Mouse (Mus musculus): ENCODE data around the gene Wipf1. TPM values are rescaled to one million over a fixed set of nuclear protein-coding genes. Genes with fewer than 3 reads are reported as not detected.
"Not testable (repeated sequence)": the region's sequence is repeated elsewhere in the genome, so short reads cannot be mapped to it uniquely, and the experiment has no call there.

Wipf1 gene
- total RNA-seq (2021): 10 to 100 TPM in 1 of 2 experiments, 1 to 10 TPM in 1; 9.7 to 10.8 TPM
- long read RNA-seq, full-length matches to known transcripts: 1 of 3 reads
- long read RNA-seq, partial matches to known transcripts: 0 of 3 reads
- long read RNA-seq, other reads (novel, unspliced or antisense): 2 of 3 reads

DNA sequence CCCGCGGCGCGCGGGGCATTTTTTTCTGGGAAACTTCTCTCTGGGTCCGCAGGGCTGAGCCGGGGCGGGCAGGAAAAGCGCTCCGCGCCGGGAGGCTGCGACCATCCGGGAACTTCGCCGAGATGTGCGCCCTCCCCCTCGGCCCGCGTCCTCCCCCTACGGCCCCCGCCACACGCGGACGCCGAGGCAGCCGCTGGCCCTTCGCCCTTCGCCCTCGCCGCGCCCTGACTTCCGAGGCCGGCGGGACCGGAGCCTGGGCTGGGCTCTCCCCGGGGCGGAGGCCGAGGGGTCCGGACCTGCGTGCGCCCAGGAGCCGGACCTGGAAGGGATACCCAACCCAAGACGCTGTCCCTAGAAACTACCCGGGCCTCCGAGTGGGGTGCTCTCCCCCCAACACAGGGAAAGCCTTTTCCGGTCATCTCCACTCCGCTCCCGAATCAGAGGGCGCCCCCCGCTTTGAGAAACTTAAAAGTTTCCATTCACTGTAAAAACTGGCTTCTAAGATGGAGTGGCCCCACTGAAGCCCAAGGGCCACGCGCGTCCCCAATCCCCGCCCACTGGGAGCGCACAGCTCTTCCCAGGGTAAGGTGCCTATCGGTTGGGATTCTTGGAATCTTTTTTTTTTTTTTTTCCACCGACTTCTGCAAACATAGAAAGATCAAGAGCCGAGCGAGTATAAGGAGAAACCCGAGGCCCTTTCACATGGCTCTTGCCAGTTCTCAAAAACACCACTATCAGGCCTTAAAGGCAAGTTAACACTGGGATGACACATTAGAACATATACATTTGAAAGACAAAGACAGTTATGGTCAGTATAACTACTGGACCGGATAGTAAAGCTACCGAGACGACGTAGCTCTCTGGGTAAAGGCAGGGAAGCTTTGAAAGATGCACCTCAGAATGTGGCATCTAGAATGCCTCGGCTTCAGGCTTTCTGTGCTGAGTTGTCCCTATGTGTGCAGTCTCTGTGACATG, at the start of gene Wipf1:
Gene Wipf1, minus strand, starts transcription at position 379 of the 975 bp plus-strand sequence.
- peak; percentile 66 to 78 for DNase-seq (ENCODE audit: low spot score in 2 of 2)

DNA sequence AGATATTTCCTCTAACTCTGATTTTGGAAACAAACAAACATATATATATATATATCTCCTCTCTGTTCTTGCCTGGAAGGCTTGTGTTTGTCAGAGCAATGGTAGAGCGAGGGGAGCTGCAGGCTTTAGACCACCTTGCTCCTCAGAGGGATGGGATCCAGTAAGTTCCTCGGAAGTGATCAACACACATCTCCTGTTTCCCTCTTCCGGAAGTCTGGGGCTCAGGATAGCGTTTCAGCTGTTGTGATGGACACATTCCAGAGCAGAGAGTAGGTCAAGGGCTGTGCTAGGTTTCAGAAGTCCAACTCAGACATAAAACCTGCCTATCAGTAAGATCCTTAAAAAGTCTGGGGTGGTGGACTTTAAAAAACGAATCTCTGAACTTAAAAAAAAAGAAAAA, 49.6 kb upstream of the Wipf1 start:
- DNase-seq (ENCODE audit: low spot score in 2 of 2): no peak

DNA sequence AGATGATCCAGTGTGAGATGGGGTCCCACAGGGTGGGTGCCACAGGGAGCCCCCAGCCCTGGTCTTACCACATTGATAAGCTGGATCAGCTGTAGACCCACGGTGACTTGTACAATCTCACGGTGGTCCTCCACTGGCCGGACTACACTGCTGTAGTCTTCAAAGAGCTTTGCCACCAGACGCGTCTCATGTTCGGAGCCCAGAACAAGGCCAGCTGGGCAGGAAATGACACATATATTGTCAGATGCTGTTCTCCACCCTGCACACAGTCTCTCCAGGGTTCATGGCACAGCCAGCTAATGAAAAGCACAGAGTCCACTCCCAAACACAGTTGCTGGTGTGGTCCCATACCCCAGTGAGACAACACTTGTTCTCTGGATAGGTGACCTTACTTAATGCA, 44.9 kb upstream of the Wipf1 start:
- DNase-seq (ENCODE audit: low spot score in 2 of 2): no peak

DNA sequence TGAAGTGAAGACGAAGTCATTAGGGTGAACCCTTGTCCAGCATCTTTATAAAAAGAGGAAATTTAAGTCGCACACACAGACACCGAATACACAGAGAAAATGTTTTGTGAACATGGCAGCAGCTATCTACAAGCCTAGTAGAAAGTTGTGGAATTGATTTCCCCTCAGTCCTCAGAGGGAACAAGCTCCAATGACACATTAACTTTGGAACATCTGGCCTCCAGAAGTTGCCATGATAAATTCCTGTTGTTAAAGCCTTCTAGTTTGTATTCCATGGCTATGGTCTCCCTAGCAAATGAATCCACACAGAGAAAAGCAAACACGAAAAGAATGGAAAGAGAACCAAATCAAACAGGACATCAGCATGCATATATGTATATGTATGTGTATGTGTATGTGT, 44.0 kb upstream of the Wipf1 start:
- no peak for DNase-seq (ENCODE audit: low spot score in 2 of 2)

DNA sequence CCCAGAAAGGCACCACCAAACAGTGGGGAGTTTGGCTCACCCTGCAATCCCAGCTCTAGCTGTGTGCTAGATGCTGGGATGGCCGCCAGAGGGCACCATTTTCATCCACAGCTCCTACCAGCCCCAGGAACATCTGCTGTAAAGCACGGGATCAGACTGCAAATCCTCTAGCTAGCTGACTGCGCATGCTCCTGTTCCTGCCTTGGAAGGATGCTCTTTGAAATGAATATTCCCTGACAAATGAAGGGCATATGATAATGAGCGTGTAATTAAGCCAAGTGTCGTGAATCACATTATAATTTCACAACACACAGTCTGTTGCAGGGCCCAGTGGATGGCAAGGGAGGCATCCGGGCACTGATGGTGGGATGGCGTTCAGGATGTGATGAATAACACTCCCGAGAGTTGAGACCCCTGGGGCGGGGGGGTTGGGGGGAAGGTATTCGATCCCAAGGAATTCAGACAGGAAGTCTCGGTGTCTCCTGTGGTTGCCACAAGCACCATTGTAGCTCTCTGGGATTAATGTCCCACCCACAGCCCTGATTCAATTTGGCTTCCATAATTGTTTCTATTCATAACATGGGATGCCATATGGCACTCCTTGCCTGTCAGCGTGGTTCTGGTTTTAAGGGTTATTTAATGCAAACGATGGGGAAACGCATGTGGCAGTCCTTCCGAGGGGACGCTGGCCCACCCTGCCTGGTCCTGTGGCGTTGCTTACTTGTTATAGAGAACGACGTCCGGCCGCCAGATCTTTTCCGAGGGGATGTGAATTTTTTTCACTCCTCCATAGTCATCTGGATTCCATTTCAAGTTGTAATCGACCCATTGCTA, 43.2 kb upstream of the Wipf1 start:
- DNase-seq (ENCODE audit: low spot score in 2 of 2): peak; percentile 89 to 93

DNA sequence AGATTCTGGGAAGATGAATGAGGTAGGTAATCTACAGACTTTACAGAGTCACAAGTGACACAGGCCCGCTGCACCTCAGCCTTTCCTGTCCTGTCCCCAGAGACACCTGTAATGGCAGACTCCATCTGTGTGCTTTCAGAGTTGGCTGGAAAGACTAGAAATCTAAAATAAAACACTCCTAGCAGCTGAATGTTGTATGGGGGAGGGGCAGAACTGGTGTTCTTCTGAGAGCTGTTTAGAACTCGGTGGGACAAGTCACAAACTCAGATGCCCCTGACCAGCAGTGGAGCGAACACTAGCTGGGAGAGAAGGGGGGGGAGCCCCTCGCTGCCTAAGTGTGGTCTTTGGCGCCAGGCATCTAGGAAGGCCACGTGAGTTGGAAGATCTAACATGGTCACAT, 42.4 kb upstream of the Wipf1 start:
- no peak for DNase-seq (ENCODE audit: low spot score in 2 of 2)

DNA sequence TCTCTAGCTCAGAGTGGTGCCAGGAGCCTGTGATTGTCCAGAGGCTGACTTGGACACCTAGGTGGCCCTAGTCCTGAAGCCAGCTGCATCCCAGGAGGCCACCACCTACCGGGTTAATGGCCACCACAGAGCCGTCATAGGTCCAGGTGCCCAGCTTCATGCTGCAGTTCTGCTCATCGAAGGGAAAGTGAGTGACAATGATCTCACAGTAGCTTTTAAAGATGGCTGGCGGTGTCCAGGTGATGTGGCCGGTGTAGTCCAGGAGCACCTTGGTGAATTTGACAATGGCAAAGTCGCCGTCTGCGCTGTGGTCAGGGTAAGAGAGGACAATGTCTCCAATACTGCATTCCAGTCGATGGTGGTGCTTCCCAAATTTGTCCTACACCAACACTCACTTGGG, 41.8 kb upstream of the Wipf1 start:
- DNase-seq (ENCODE audit: low spot score in 2 of 2): no peak

DNA sequence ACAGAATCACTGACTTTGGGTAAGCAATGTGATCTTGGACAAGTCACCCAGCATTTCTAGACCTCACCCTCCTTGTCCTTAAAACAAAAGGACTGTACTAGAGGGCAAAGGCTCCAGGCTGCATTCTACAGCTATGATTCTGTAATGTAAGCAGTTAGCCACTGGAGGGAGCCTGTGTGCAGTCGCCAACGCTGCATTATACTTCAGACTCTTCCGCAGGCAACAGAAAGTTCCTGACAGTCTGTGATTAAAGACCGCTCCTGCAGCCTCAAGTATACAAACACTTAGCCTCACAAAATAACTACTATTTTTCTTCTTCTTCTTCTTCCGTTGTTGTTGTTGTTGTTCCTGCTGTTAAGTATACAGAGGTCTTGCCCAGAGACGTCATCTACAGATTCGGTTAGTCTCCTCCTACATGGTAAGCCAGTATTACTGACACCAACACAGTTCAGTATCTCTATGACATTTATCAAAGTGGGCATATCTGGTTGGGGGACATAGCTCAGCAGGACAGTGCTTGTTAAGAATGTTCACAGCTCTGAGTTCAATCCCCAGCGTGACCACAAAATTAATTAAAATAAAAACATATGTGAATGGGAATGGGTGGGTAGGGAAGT, 37.6 kb upstream of the Wipf1 start:
- peak; percentile 62 to 74 for DNase-seq (ENCODE audit: low spot score in 2 of 2)

DNA sequence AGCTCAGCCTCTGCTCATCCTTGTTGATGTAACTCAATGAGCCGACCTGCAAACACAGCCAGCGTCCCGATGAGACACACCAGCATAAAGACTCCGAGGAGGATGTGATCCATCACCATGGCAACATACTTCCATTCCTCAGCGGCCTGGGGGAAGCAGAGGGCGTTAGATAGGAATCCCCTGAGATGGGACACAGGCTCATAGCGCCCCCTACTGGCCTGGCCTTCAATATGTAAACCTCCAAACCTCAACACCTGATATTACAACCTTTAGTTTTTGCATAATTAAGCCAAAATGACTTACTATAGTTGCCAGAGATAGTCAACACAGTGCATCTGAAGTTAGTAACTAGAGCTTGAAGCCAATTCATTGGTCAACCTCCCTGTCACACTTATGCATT, 36.6 kb upstream of the Wipf1 start:
- DNase-seq (ENCODE audit: low spot score in 2 of 2): peak in 1 of 2 experiments; percentile 51

DNA sequence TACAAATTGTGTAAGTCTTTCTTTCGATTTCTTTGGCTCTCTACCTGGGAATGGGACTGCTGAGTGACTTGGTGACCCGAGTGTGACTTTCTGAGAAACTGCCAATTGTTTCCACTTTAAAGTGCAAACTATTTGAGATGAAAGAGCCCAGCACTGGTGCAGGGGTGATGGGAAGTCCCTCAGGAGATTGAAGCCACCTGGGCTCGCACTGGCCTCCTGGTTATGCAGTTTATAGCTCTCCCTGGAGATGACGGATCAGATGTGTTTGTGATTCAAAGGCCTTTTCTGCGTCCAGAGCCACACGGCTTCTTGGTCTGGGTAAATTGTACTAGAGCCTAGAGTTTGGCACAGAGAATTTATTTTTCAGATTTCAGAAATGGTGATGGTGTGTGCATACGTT, 34.2 kb upstream of the Wipf1 start:
- DNase-seq (ENCODE audit: low spot score in 2 of 2): no peak

DNA sequence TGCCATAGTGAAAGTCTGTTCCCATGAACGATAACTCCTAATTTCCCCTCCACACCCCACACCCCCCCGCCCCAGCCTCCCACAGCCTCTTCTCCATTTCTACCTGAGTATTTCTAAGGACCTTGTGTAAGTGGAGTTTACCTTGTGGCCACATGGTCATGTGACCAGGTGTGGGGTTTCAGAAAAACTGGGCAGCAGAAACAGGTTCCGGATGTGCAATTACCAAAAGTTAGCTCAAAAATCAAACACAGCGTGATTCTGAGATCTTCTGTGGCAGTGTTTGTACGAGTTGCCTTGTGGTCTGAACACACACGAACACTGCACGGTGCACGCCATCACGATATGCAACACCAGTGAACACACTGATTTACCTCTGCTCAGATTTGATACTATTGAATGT, 33.1 kb upstream of the Wipf1 start:
- DNase-seq (ENCODE audit: low spot score in 2 of 2): no peak

DNA sequence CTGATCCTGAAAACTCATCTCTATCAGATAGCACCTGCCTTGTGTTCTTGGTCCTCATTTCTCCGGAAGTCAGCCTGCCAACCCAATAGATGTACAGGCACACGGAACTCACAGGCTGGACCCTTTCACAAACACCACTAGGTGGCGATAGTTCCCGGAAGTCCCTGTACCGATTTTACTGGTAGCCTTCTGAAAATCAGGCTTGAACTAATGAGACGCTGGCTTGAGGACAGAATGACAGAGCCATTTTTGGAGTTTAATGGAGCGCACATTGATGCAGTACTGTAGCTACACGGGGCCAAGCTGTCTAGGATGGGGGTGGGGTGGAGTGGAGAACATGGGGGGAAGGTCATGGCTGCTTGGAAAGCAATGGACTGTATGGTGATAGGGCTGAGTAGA, 32.1 kb upstream of the Wipf1 start:
- DNase-seq (ENCODE audit: low spot score in 2 of 2): peak; percentile 59

DNA sequence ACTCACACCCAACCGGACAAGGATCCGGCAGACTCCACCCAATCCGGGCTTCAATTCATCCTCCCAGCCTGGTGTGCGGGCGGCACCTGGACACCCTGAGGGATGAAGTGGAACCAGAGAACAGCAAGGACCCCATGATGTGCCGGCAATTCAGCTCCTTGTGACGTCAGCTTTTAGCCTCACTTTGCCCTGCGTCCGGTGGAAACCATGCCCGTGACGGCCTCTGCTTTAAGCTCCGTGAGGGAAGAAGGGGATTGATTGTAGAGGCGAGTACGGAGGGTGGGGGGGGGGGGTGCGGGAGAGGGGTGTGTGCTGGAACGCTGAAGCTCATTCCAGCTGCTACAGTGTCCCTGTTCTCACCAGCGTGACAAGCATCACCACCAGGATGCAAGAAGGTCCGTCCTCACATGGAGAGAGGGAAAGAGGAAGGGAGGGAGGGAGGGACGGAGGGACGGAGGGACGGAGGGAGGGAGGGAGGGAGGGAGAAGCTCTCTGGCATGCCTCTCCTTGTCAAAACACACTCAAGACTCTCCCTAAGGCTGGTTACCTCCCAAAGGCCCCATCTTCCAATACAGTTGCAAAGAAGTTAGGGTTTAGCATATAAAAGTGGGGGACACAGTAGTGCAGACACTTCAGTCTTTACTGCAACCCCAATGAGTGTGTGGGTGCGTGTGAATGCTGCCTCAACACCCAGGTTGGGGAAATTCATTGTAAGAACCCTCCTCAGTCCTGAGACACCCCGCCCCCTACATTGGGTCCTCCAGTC, 31.5 kb upstream of the Wipf1 start:
- no peak for DNase-seq (ENCODE audit: low spot score in 2 of 2)

DNA sequence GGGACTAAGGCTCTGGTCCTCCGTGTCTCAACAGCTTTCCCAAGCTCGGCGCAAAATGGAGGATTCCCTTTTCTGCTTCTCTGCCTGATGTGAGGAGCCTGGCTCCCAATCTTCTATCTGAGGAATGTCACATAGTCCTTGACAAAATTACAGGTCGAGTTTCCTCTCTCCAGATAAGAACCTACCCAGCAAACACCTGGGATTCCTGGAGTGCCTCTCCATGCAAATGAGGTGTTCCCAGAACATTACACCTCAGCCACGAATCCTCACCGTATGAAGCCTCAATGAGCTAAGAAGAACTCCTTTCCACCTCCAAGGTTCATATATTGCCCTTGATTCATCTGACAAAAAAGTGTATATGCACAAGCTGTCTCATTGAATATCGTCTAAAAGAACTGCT, 30.9 kb upstream of the Wipf1 start:
- DNase-seq (ENCODE audit: low spot score in 2 of 2): no peak

DNA sequence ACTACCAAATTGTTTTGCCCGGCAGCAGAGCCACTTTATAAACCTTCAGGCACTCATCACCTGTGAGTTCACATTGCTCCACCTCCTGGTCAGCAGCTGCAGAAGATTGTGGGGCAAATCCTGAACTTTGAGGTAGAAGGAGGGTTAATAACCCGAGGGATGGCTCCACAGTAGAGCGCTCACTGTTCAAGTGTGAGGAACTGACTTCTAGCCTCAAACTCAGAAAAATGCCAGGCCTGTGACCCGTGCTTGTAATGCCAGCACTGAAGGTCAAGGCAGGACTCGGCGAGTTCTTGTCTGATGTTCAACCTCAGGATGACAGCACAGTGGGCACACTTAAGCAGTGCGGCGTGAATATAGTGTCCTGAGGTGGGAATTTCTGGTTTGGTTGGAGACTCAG, 28.4 kb upstream of the Wipf1 start:
- no peak for DNase-seq (ENCODE audit: low spot score in 2 of 2)

DNA sequence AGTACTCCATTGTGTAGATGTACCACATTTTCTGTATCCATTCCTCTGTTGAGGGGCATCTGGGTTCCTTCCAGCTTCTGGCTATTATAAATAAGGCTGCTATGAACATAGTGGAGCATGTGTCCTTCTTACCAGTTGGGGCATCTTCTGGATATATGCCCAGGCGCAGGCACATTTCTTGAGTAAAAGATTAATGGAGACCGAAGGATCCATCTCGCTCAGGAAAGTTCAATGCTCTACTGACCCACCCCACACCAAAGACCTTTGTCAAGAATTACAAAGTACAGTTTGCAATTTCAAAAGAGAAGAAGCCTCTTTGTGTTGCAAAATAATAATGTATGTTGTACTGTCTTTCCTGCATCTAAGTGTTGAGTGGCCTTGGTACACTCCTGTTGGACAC, 27.5 kb upstream of the Wipf1 start:
- not testable (repeated sequence) for DNase-seq (ENCODE audit: low spot score in 2 of 2)

DNA sequence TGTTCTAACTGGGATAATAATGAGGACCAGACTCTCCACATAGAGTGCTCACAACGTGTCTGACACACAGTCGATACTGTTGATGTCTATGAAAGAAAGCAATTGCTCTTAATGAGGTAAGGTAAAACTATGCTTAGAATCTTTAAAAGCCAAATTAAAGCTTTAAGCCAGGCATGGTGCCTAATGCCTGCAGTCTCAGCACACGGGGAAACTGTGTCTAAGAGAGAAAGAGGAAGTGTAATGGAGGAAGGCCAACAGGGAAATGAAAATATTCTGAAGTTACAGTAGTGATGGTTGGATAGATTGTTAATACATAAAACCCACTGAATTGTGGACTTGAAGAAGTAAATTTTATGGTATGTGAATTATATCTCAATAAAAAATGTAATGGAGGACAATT, 24.9 kb upstream of the Wipf1 start:
- no peak for DNase-seq (ENCODE audit: low spot score in 2 of 2)

DNA sequence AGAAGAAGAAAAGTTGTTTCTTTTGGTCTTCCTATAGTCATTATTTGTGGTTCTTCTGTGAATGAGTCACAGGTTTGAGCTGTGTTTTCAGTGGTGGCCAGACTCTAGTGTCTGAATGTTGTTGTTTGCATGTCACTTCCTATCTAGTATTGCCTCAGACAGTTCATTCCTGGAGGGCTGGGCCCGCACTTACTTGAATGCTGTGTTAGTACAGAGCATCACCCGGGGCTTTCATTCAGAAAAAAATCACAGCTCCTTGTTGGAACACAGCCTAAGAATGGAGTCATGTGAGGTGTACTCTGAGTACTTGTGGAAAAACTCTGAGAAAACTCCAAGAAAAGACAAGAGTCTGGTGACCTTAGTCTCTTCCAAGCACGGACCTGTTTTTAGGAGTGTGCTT, 23.4 kb upstream of the Wipf1 start:
- no peak for DNase-seq (ENCODE audit: low spot score in 2 of 2)

DNA sequence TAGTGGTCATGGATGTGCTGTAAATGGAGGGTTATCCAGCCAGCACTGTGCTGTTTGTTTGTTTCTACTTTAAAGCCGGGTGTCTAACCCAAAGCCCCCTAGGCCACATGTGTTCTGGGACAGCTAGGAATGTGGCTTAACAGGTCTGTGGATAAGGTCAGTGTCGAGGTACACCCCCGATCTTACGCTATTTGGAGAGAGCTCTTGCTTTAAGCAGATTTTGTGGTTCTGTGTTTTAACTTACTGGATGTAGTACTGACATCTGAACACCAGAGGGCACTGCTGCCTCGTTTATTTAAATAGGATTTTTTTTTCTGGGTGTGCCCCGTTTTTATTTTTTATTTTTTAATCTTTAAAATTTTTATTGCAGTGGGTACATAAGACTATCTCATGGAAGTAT, 21.2 kb upstream of the Wipf1 start:
- DNase-seq (ENCODE audit: low spot score in 2 of 2): peak in 1 of 2 experiments; percentile 53

DNA sequence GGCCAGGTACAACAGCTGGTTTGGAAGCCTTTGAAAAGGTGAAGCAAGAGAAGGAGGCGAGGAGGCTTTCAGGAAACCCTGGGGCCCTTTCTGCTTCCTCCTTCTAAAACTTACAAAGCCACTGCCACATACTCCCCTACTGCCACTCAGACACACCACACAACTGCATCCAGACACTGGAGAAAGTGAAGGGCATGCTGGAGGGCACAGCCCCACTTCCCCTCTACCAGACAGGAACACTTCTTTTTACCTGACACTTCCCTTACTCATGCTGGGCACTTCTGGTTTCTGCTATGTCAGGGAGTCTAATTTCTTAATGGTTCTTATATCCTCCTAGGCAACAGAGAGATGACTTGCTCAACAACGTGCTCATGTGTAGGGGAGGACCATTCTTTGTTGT, 19.0 kb upstream of the Wipf1 start:
- no peak for DNase-seq (ENCODE audit: low spot score in 2 of 2)

DNA sequence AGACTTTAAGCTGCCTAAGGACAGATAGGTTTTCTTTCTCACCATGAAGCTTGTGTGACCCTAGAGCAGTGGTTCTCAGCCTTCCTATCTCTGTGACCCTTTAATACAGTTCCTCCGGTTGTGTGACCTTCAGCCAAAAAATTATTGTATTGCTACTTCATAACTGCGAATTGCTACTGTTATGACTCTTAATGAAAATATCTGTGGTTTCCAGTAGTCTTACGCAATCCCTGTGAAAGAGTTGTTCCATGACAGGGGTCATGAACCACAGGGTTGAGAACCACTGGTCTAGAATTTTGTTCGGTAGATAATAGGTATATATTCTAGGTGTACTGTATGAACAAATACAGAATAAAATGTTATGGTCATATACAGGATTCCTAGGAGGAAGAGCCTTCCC, 17.7 kb upstream of the Wipf1 start:
- no peak for DNase-seq (ENCODE audit: low spot score in 2 of 2)

All from layer of hippocampus, postnatal 10 days (tissue).